Mouse (Mus musculus) heart, embryonic 11.5 days (tissue): ENCODE measurements around the gene Stt3b. TPM values are rescaled to one million over a fixed set of nuclear protein-coding genes. Genes with fewer than 3 reads are reported as not detected.

ENCODE experiments used
- ATAC-seq: fragments of 200-750 bp; cut with Nextera tagmentation; replicated peaks from 2 replicates; pipeline ENCODE4 v1.8.0; 2017; ENCODE audit warnings: moderate library complexity; ENCODE audit not compliant: insufficient number of reproducible peaks, low FRiP score, low TSS enrichment
- H3K27ac ChIP-seq: fragments of 300-500 bp; sonication (generic); 2 replicates; pipeline ENCODE4 v1.5.1; 2014; ENCODE audit warnings: mild to moderate bottlenecking, low read depth, low read length
- H3K27me3 ChIP-seq: fragments of 300-500 bp; sonication (generic); 2 replicates; pipeline ENCODE4 v1.6.1; 2014; ENCODE audit warnings: mild to moderate bottlenecking, low read length, mixed read lengths; ENCODE audit not compliant: control insufficient read depth, insufficient read depth
- H3K36me3 ChIP-seq: fragments of 300-500 bp; sonication (generic); 2 replicates; pipeline ENCODE4 v1.6.1; 2014; ENCODE audit warnings: mild to moderate bottlenecking, low read length, moderate library complexity, mixed read lengths; ENCODE audit not compliant: control insufficient read depth, insufficient read depth
- H3K4me1 ChIP-seq: fragments of 300-500 bp; sonication (generic); 2 replicates; pipeline ENCODE4 v1.6.1; 2014; ENCODE audit warnings: low read length; ENCODE audit not compliant: control insufficient read depth, insufficient read depth
- H3K4me2 ChIP-seq: fragments of 300-500 bp; sonication (generic); 2 replicates; pipeline ENCODE4 v1.6.1; 2014; ENCODE audit warnings: mild to moderate bottlenecking, moderate library complexity
- H3K4me3 ChIP-seq: fragments of 300-500 bp; sonication (generic); 2 replicates; pipeline ENCODE4 v1.5.1; 2014; ENCODE audit warnings: low read depth, low read length
- H3K9ac ChIP-seq: fragments of 300-500 bp; sonication (generic); 2 replicates; pipeline ENCODE4 v1.6.1; 2014; ENCODE audit warnings: mild to moderate bottlenecking, low read depth, low read length, moderate library complexity
- H3K9me3 ChIP-seq: fragments of 300-500 bp; sonication (generic); replicated peaks from 2 replicates; pipeline ENCODE4 v1.6.1; 2016; ENCODE audit warnings: low read length; ENCODE audit not compliant: control insufficient read depth
- WGBS: fragments of 180-500 bp; shearing (Covaris S2); extraction: QIAGEN DNeasy Blood & Tissue Kit; methylation state at CpG from one replicate; pipeline ENCODE4 v1.1.7; 2014; ENCODE audit not compliant: insufficient replicate concordance; 5-methylcytosine and 5-hydroxymethylcytosine counted together
- polyA plus RNA-seq: library from polyadenylated mRNA; unstranded; fragments of >200 nt; fragmentation: Nextera tagmentation; extraction: Ambion mirVana; gene quantifications from 2 replicates; pipeline ENCODE4 v1.2.1, GENCODE M21; 2014

Stt3b gene
- polyA plus RNA-seq, 1 experiment from 2014 or later: 84.7 TPM

- no peaks in the 10 kb centered on the region for H3K9me3 ChIP-seq
- no peak overlapping the region for H3K27ac ChIP-seq
- no peak overlapping the region for H3K9ac ChIP-seq
- no peaks in the 10 kb centered on the region for H3K36me3 ChIP-seq
- no peaks in the 10 kb centered on the region for H3K27me3 ChIP-seq
- H3K4me2 ChIP-seq: no peak overlapping the region
- WGBS: 75% methylated on average over 9 of the region's 9 CpGs
- ATAC-seq: no peak
- H3K4me3 ChIP-seq: no peak overlapping the region
- peaks cover 4% of the 10 kb centered on the region for H3K4me1 ChIP-seq
Measured at GRCm38 (mm10) chr9:115341576-115341975, 31.4 kb upstream of the Stt3b start.

GRCm38 (mm10) chr9:115340212-115340815 lies 30.1 kb upstream of the Stt3b start:
- no peak overlapping the region for H3K4me3 ChIP-seq
- no peak overlapping the region for H3K9ac ChIP-seq
- no peak for ATAC-seq
- no peaks in the 10 kb centered on the region for H3K9me3 ChIP-seq
- H3K4me1 ChIP-seq: peaks cover 4% of the 10 kb centered on the region
- no peak overlapping the region for H3K4me2 ChIP-seq
- no peaks in the 10 kb centered on the region for H3K27me3 ChIP-seq
- WGBS: 59% methylated on average over 12 of the region's 12 CpGs
- H3K36me3 ChIP-seq: no peaks in the 10 kb centered on the region
- H3K27ac ChIP-seq: no peak overlapping the region

GRCm38 (mm10) chr9:115338816-115339215 lies 28.6 kb upstream of the Stt3b start:
- H3K9ac ChIP-seq: no peak overlapping the region
- H3K4me2 ChIP-seq: no peak overlapping the region
- no peaks in the 10 kb centered on the region for H3K9me3 ChIP-seq
- 35% methylated on average over 6 of the region's 6 CpGs for WGBS
- no peak overlapping the region for H3K4me3 ChIP-seq
- peaks cover 4% of the 10 kb centered on the region for H3K4me1 ChIP-seq
- no peaks in the 10 kb centered on the region for H3K36me3 ChIP-seq
- ATAC-seq: no peak
- H3K27me3 ChIP-seq: no peaks in the 10 kb centered on the region
- no peak overlapping the region for H3K27ac ChIP-seq

- Histone ChIP-seq H3K9me3 (no peaks in the 10 kb centered on the region), H3K27me3 (no peaks in the 10 kb centered on the region), H3K9ac (no peak overlapping the region), H3K4me1 (no peaks in the 10 kb centered on the region; the same call in 1 of the 2 replicates), H3K36me3 (no peaks in the 10 kb centered on the region), H3K4me2 (no peak overlapping the region), H3K4me3 (no peak overlapping the region), H3K27ac (no peak overlapping the region)
- 56% methylated on average over 12 of the region's 12 CpGs for WGBS
- ATAC-seq: no peak
Measured at GRCm38 (mm10) chr9:115333016-115333415, 22.8 kb upstream of the Stt3b start.

- H3K4me1 ChIP-seq: no peaks in the 10 kb centered on the region; the same call in 1 of the 2 replicates
- H3K4me3 ChIP-seq: no peak overlapping the region
- no peak overlapping the region for H3K27ac ChIP-seq
- H3K4me2 ChIP-seq: no peak overlapping the region
- 85% methylated on average over 7 of the region's 7 CpGs for WGBS
- H3K27me3 ChIP-seq: no peaks in the 10 kb centered on the region
- H3K9ac ChIP-seq: no peak overlapping the region
- ATAC-seq: no peak
- H3K36me3 ChIP-seq: no peaks in the 10 kb centered on the region
- H3K9me3 ChIP-seq: no peaks in the 10 kb centered on the region
Measured at GRCm38 (mm10) chr9:115332339-115332738, 22.1 kb upstream of the Stt3b start.

- Histone ChIP-seq H3K27me3 (no peaks in the 10 kb centered on the region), H3K9ac (no peak overlapping the region), H3K4me2 (no peak overlapping the region), H3K9me3 (no peaks in the 10 kb centered on the region), H3K27ac (no peak overlapping the region), H3K4me1 (no peaks in the 10 kb centered on the region; the same call in 1 of the 2 replicates), H3K4me3 (no peak overlapping the region), H3K36me3 (no peaks in the 10 kb centered on the region)
- ATAC-seq: no peak
- 53% methylated on average over 6 of the region's 6 CpGs for WGBS
Measured at GRCm38 (mm10) chr9:115330861-115331476, 20.7 kb upstream of the Stt3b start.

GRCm38 (mm10) chr9:115326533-115326890 lies 16.3 kb upstream of the Stt3b start:
- H3K27me3 ChIP-seq: no peaks in the 10 kb centered on the region
- no peak for ATAC-seq
- no peaks in the 10 kb centered on the region for H3K4me1 ChIP-seq
- no peak overlapping the region for H3K9ac ChIP-seq
- WGBS: 92% methylated on average over 4 of the region's 4 CpGs
- H3K4me3 ChIP-seq: no peak overlapping the region
- no peak overlapping the region for H3K27ac ChIP-seq
- H3K9me3 ChIP-seq: no peaks in the 10 kb centered on the region
- no peak overlapping the region for H3K4me2 ChIP-seq
- H3K36me3 ChIP-seq: no peaks in the 10 kb centered on the region

GRCm38 (mm10) chr9:115325831-115326532 lies 15.8 kb upstream of the Stt3b start:
- Histone ChIP-seq H3K36me3 (no peaks in the 10 kb centered on the region), H3K9ac (no peak overlapping the region), H3K27ac (no peak overlapping the region), H3K4me1 (no peaks in the 10 kb centered on the region), H3K4me2 (no peak overlapping the region), H3K27me3 (no peaks in the 10 kb centered on the region), H3K4me3 (no peak overlapping the region), H3K9me3 (no peaks in the 10 kb centered on the region)
- WGBS: 78% methylated on average over 13 of the region's 13 CpGs
- no peak for ATAC-seq
